Mouse (Mus musculus) bone marrow macrophage, adult 2 months (primary cell): ENCODE results near the gene Prkcz.

Experiments
- CTCF ChIP-seq: IDR thresholded peaks from 2 replicates; pipeline ENCODE4 v1.5.1; 2012; ENCODE audit warnings: low read depth, mild to moderate bottlenecking, low read length, moderate library complexity
- POLR2A ChIP-seq: IDR thresholded peaks from 2 replicates; pipeline ENCODE4 v1.6.1; 2012; ENCODE audit warnings: mild to moderate bottlenecking, low read depth, low read length, borderline replicate concordance

DNA sequence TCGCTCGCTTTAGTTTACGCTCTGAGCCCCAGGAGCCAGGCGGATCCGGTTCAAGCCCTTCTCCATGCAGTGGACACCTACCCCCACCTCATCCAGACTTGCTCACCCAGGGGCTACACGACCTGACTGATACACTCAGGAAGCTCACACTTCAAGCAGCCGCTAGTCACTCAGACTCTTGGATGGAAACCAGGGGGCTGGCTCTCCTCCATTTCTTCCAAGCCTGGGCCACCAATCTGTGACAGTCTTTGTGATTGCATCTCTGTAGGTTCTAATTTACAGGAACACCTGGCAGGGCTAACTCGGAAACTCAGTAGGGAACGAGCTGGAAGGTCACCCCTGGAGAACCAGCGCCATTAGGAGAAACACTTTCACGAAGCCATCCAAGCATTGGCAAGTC, 73.4 kb downstream of the Prkcz start:
- no peak for TF ChIP-seq CTCF
- TF ChIP-seq POLR2A, result no peak
